9 mouse cellular contexts compared by ENCODE assay signal in genomic region chr8:113636280-113636628, GRCm38 (mm10). TPM values are rescaled to one million over a fixed set of nuclear protein-coding genes. Genes with fewer than 3 reads are reported as not detected.
A peak's percentile ranks its signal among the peaks of the same experiment; 100 is the strongest.
DNase-seq lines count a peak whose midpoint lies in the region; ATAC-seq lines count a peak whose summit lies in the region.
"Had no signal": no experiment of that assay in that cellular context is flagged by ENCODE, and none has a peak within 500 bp of the region (broad histone marks: within the 10 kb centered on the region; RNA-seq: fewer than 3 reads in every experiment).

No protein-coding gene starts in this region.

- H3K27ac ChIP-seq in forebrain, embryonic 16.5 days (ENCODE audit: low read length), result no peak overlapping the region

- no peaks in the 10 kb centered on the region for H3K9me3 ChIP-seq in erythroblast, embryonic 14.5 days (ENCODE audit: control insufficient read depth, low read length)
- no peaks in the 10 kb centered on the region for H3K9me3 ChIP-seq in forebrain, embryonic 16.5 days (ENCODE audit: control insufficient read depth, low read length)

- DNase-seq in CD4-positive helper T cell, adult 2 months (ENCODE audit: low read depth, low spot score), result peak; percentile 35
- DNase-seq in lung, postnatal 36 days, result peak; percentile 15
- no peak for DNase-seq in urinary bladder, postnatal 36 days (ENCODE audit: low spot score in 2 of 2)
- no peak for DNase-seq in layer of hippocampus, adult 9-10 months (ENCODE audit: low spot score)
- DNase-seq in T-cell, adult 2 months (ENCODE audit: low spot score), result no peak

- H3K36me3 ChIP-seq in erythroblast, embryonic 14.5 days (ENCODE audit: control insufficient read depth), result peaks cover 34% of the 10 kb centered on the region
- H3K36me3 ChIP-seq in forebrain, embryonic 16.5 days (ENCODE audit: control insufficient read depth, insufficient read depth), result no peaks in the 10 kb centered on the region

- ATAC-seq in erythroblast, adult 5-6 weeks (replicated peaks; ENCODE audit: low FRiP score, poor library complexity, severe bottlenecking), result no peak
- no peak for ATAC-seq in forebrain, embryonic 16.5 days

- peak overlapping the region; percentile 83 for H3K4me2 ChIP-seq in forebrain, embryonic 16.5 days (ENCODE audit: low read length)

- H3K4me1 ChIP-seq in erythroblast, embryonic 14.5 days (ENCODE audit: control insufficient read depth), result peaks cover 27% of the 10 kb centered on the region
- peaks cover 21% of the 10 kb centered on the region for H3K4me1 ChIP-seq in forebrain, embryonic 16.5 days (replicated peaks; ENCODE audit: control insufficient read depth, insufficient read depth, low read length)

- peak overlapping the region; percentile 88 for H3K4me3 ChIP-seq in erythroblast, embryonic 14.5 days (replicated peaks)
- H3K4me3 ChIP-seq in forebrain, embryonic 16.5 days (replicated peaks; ENCODE audit: low read length), result peak overlapping the region; percentile 81

- peak overlapping the region; percentile 79 for H3K9ac ChIP-seq in forebrain, embryonic 16.5 days (replicated peaks; ENCODE audit: low read depth, low read length)

- no peaks in the 10 kb centered on the region for H3K27me3 ChIP-seq in erythroblast, embryonic 14.5 days (ENCODE audit: control insufficient read depth)
- H3K27me3 ChIP-seq in forebrain, embryonic 16.5 days (replicated peaks; ENCODE audit: control insufficient read depth, insufficient read depth, low read length), result no peaks in the 10 kb centered on the region

- 31% methylated on average over 5 of the region's 5 CpGs for WGBS in forebrain, embryonic 16.5 days

RNA-seq across cellular contexts. Expression of gene Mon1b, which starts 0.9 kb away (rescaled TPM):
- 0.31 and 0.34 TPM in 2 replicates for polyA plus RNA-seq in erythroblast, embryonic 14.5 days (2012)
- total RNA-seq in erythroblast, adult 5-6 weeks (2015; ENCODE audit: low replicate concordance), result 4.8 and 5.0 TPM in 2 replicates
- total RNA-seq in erythroblast, adult 5-6 weeks (2017; ENCODE audit: low replicate concordance), result 3.6 and 6.1 TPM in 2 replicates
- polyA plus RNA-seq in forebrain, embryonic 16.5 days (2015; fragmentation: Nextera tagmentation; extraction: Ambion mirVana), result 13.9 and 15.5 TPM in 2 replicates

RNA-seq across cellular contexts. Expression of gene Syce1l, which starts 6.8 kb away (rescaled TPM):
- polyA plus RNA-seq in erythroblast, embryonic 14.5 days (2012), result not detected in 2 replicates
- total RNA-seq in erythroblast, adult 5-6 weeks (2015; ENCODE audit: low replicate concordance), result not detected in 2 replicates
- not detected in 2 replicates for total RNA-seq in erythroblast, adult 5-6 weeks (2017; ENCODE audit: low replicate concordance)
- 0.35 TPM in 1 of 2 replicates, not detected in the other for polyA plus RNA-seq in forebrain, embryonic 16.5 days (2015; fragmentation: Nextera tagmentation; extraction: Ambion mirVana)
- polyA plus RNA-seq: large intestine, adult 2 months had no signal

Comparison
In these comparisons a context has a peak if more than half of its experiments do, and no peak if none do; other contexts are left out.
1. DNase-seq: peak in CD4-positive helper T cell, adult 2 months (single experiment) and lung, postnatal 36 days (single experiment); none in urinary bladder, postnatal 36 days (0 of 2), layer of hippocampus, adult 9-10 months (single experiment) and T-cell, adult 2 months (single experiment).
2. RNA of gene Mon1b, which starts 0.9 kb away (polyA plus RNA-seq): 13.9 to 15.5 TPM in forebrain, embryonic 16.5 days; 0.31 to 0.34 TPM in erythroblast, embryonic 14.5 days; every median in the first group is over 10 times any median in the second.